Mouse (Mus musculus) myocyte (in vitro differentiated cells): ENCODE measurements around the gene Aifm1. TPM values are rescaled to one million over a fixed set of nuclear protein-coding genes. Genes with fewer than 3 reads are reported as not detected.

Experiments used
- H3K27me3 ChIP-seq: one replicate; pipeline ENCODE4 v1.6.1; 2011; ENCODE audit not compliant: control insufficient read depth, insufficient read depth, insufficient read length
- H3K36me3 ChIP-seq: one replicate; pipeline ENCODE4 v1.6.1; 2011; ENCODE audit not compliant: control insufficient read depth, insufficient read depth
- H3K4me2 ChIP-seq: one replicate; pipeline ENCODE4 v1.6.1; 2011; ENCODE audit warnings: low read depth, control low read depth
- H3K4me3 ChIP-seq: one replicate; pipeline ENCODE4 v1.5.1; 2011; ENCODE audit warnings: mild to moderate bottlenecking, control low read depth, moderate library complexity
- H3K79me2 ChIP-seq: one replicate; pipeline ENCODE4 v1.6.1; 2011; ENCODE audit not compliant: control insufficient read depth, insufficient read depth
- H3ac ChIP-seq: one replicate; pipeline ENCODE4 v1.6.1; 2011; ENCODE audit not compliant: control insufficient read depth, insufficient read length
- CEBPB ChIP-seq: IDR thresholded peaks from 2 replicates; pipeline ENCODE4 v1.6.1; 2011; ENCODE audit warnings: mild to moderate bottlenecking, moderate library complexity; ENCODE audit not compliant: poor library complexity, insufficient read depth, severe bottlenecking
- E2F4 ChIP-seq: IDR thresholded peaks from one replicate; pipeline ENCODE4 v1.6.1; 2011; ENCODE audit warnings: mild to moderate bottlenecking, control low read depth, moderate library complexity; ENCODE audit not compliant: insufficient read depth
- MAX ChIP-seq: IDR thresholded peaks from one replicate; pipeline ENCODE4 v1.6.1; 2011; ENCODE audit warnings: low read depth, mild to moderate bottlenecking, control low read depth
- MYOD1 ChIP-seq, 3 experiments: IDR thresholded peaks; one replicate each; pipeline ENCODE4 v1.6.1; 2011; ENCODE audit warnings: control low read depth in 2 of 3, low read depth in 2 of 3, mild to moderate bottlenecking in 2 of 3, moderate library complexity in 1 of 3; ENCODE audit not compliant: insufficient read length in 2 of 3, control insufficient read depth in 1 of 3
- MYOG ChIP-seq, 3 experiments: IDR thresholded peaks; one replicate each; pipeline ENCODE4 v1.6.1; 2011; ENCODE audit warnings: control low read depth in 2 of 3, low read depth in 2 of 3, mild to moderate bottlenecking in 2 of 3; ENCODE audit not compliant: insufficient read length in 2 of 3, control insufficient read depth in 1 of 3, insufficient read depth in 1 of 3
- POLR2A ChIP-seq: IDR thresholded peaks from one replicate; pipeline ENCODE4 v1.6.1; 2011; ENCODE audit warnings: low read depth, mild to moderate bottlenecking, control low read depth, moderate library complexity; ENCODE audit not compliant: insufficient read length
- POLR2AphosphoS2 ChIP-seq: IDR thresholded peaks from one replicate; pipeline ENCODE4 v1.6.1; 2011; ENCODE audit warnings: low read depth, control low read depth; ENCODE audit not compliant: insufficient read length
- REST ChIP-seq: IDR thresholded peaks from one replicate; pipeline ENCODE4 v1.6.1; 2011; ENCODE audit warnings: mild to moderate bottlenecking, control low read depth, moderate library complexity; ENCODE audit not compliant: insufficient read depth, insufficient read length
- SRF ChIP-seq: IDR thresholded peaks from one replicate; pipeline ENCODE4 v1.6.1; 2011; ENCODE audit warnings: low read depth; ENCODE audit not compliant: control insufficient read depth, insufficient read length
- TCF12 ChIP-seq: IDR thresholded peaks from one replicate; pipeline ENCODE4 v1.6.1; 2011; ENCODE audit warnings: mild to moderate bottlenecking, control low read depth; ENCODE audit not compliant: poor library complexity, insufficient read depth, severe bottlenecking
- TCF3 ChIP-seq: IDR thresholded peaks from one replicate; pipeline ENCODE4 v1.6.1; 2011; ENCODE audit warnings: low read depth, control low read depth; ENCODE audit not compliant: insufficient read length
- USF1 ChIP-seq: IDR thresholded peaks from one replicate; pipeline ENCODE4 v1.6.1; 2011; ENCODE audit warnings: low read depth, mild to moderate bottlenecking, control low read depth, moderate library complexity
- polyA plus RNA-seq: library from polyadenylated mRNA; unstranded; fragments of >200 nt; fragmentation: generic; extraction: Trizol; gene quantifications from one replicate; pipeline ENCODE4 v1.2.1, GENCODE M21; 2012; ENCODE audit warnings: missing spikeins

The Aifm1 gene
- 33.2 TPM for polyA plus RNA-seq

GRCm38 (mm10) chrX:48513166-48513807 is at the start of gene Aifm1:
Aifm1 (minus strand) TSS chrX:48513563.
- TF ChIP-seq POLR2A (peak; percentile 64), MAX (no peak), SRF (no peak), MYOD1 (IDR thresholded peaks at IDR 0.05; ENCODE audit: control insufficient read depth in 1 of 3, insufficient read length in 2 of 3, low read depth in 2 of 3) (no peak), MYOG (IDR thresholded peaks at IDR 0.05; ENCODE audit: control insufficient read depth in 1 of 3, insufficient read depth in 1 of 3, insufficient read length in 2 of 3, low read depth in 2 of 3) (peak in 1 of 3 experiments; percentile 13), POLR2AphosphoS2 (peak; percentile 80), E2F4 (no peak), REST (no peak), TCF12 (no peak), CEBPB (no peak), USF1 (no peak), TCF3 (no peak)
- Histone ChIP-seq H3K36me3 (no peaks in the 10 kb centered on the region), H3K4me2 (peak within 1 kb of the TSS; percentile 77), H3K4me3 (peak within 1 kb of the TSS; percentile 60), H3ac (no peak within 1 kb of the TSS), H3K27me3 (no peaks in the 10 kb centered on the region), H3K79me2 (peaks cover 20% of the 10 kb centered on the region)

GRCm38 (mm10) chrX:48532175-48532574 is 18.8 kb upstream of the Aifm1 start:
- H3K4me2 ChIP-seq = no peak overlapping the region
- no peaks in the 10 kb centered on the region for H3K79me2 ChIP-seq
- H3K36me3 ChIP-seq = no peaks in the 10 kb centered on the region
- no peak for TF ChIP-seq MYOD1 (IDR thresholded peaks at IDR 0.05; ENCODE audit: control insufficient read depth in 1 of 3, insufficient read length in 2 of 3, low read depth in 2 of 3)
- TF ChIP-seq POLR2A = no peak
- TF ChIP-seq TCF3 = no peak
- TF ChIP-seq SRF = no peak
- no peak for TF ChIP-seq REST
- TF ChIP-seq E2F4 = no peak
- no peak for TF ChIP-seq MAX
- TF ChIP-seq USF1 = no peak
- H3K4me3 ChIP-seq = no peak overlapping the region
- H3ac ChIP-seq = no peak overlapping the region
- no peaks in the 10 kb centered on the region for H3K27me3 ChIP-seq

DNA sequence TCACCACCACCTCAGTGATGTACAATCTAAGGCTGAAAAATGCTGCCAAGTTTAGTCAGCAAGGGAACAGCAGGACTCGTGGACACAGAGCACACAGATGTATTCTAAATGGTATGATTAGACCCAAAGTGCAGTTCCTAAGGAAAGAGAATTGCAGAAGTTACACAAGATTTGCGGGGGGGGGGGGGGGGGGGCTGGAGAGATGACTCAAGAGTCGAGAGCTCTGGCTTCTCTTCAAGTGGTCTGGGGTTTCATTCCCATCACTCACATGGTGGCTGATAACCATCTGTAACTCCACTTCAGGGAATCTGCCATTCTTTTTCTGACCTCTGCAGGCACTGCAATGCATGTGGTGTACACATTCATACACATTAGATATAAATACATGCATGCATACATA is 13.1 kb upstream of the Aifm1 start:
- Histone ChIP-seq H3K36me3 (no peaks in the 10 kb centered on the region), H3ac (no peak overlapping the region), H3K4me3 (no peak overlapping the region), H3K27me3 (no peaks in the 10 kb centered on the region), H3K79me2 (no peaks in the 10 kb centered on the region), H3K4me2 (no peak overlapping the region)
- no peak for TF ChIP-seq MYOG (IDR thresholded peaks at IDR 0.05; ENCODE audit: control insufficient read depth in 1 of 3, insufficient read depth in 1 of 3, insufficient read length in 2 of 3, low read depth in 2 of 3)
- no peak for TF ChIP-seq MYOD1 (IDR thresholded peaks at IDR 0.05; ENCODE audit: control insufficient read depth in 1 of 3, insufficient read length in 2 of 3, low read depth in 2 of 3)
- no peak for TF ChIP-seq E2F4
- no peak for TF ChIP-seq REST
- no peak for TF ChIP-seq TCF3
- TF ChIP-seq MAX = no peak
- no peak for TF ChIP-seq CEBPB
- no peak for TF ChIP-seq TCF12
- TF ChIP-seq POLR2A = no peak
- TF ChIP-seq SRF = no peak
- TF ChIP-seq POLR2AphosphoS2 = no peak
- TF ChIP-seq USF1 = no peak

DNA sequence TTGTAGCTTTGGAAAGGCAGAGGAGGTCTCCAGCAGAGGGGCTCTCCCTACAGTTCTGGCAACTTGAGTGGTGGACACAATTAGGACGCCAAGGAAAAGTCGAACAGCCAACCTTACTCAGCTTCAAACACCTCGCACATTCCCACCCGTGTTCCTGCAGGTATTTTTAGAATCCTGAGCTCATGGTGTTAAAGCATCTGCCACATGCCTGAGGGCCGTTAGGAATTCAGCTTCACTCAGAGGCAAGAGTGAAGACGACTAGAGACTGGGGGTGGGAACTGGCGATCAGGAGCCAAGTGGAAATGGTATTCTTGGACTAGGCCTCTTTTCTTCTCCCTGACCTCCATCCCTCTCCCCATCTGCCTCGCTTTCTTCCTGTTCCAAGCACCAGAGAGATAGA is 12.5 kb upstream of the Aifm1 start:
- Histone ChIP-seq H3K4me2 (no peak overlapping the region), H3K4me3 (no peak overlapping the region), H3K27me3 (no peaks in the 10 kb centered on the region), H3ac (no peak overlapping the region), H3K36me3 (no peaks in the 10 kb centered on the region), H3K79me2 (no peaks in the 10 kb centered on the region)
- TF ChIP-seq MYOD1 (IDR thresholded peaks at IDR 0.05; ENCODE audit: control insufficient read depth in 1 of 3, insufficient read length in 2 of 3, low read depth in 2 of 3) = no peak
- TF ChIP-seq CEBPB = no peak
- no peak for TF ChIP-seq E2F4
- TF ChIP-seq MAX = no peak

GRCm38 (mm10) chrX:48525332-48525731 is 12.0 kb upstream of the Aifm1 start:
- no peak for TF ChIP-seq MYOD1 (IDR thresholded peaks at IDR 0.05; ENCODE audit: control insufficient read depth in 1 of 3, insufficient read length in 2 of 3, low read depth in 2 of 3)
- no peak for TF ChIP-seq MAX
- no peak for TF ChIP-seq SRF
- TF ChIP-seq MYOG (IDR thresholded peaks at IDR 0.05; ENCODE audit: control insufficient read depth in 1 of 3, insufficient read depth in 1 of 3, insufficient read length in 2 of 3, low read depth in 2 of 3) = no peak
- TF ChIP-seq TCF12 = no peak
- TF ChIP-seq USF1 = no peak
- no peak for TF ChIP-seq TCF3
- TF ChIP-seq REST = no peak
- TF ChIP-seq POLR2AphosphoS2 = no peak
- TF ChIP-seq E2F4 = no peak
- no peak for TF ChIP-seq POLR2A
- no peak for TF ChIP-seq CEBPB
- H3K36me3 ChIP-seq = no peaks in the 10 kb centered on the region
- no peaks in the 10 kb centered on the region for H3K27me3 ChIP-seq
- no peak overlapping the region for H3K4me3 ChIP-seq
- no peak overlapping the region for H3K4me2 ChIP-seq
- H3ac ChIP-seq = no peak overlapping the region
- H3K79me2 ChIP-seq = no peaks in the 10 kb centered on the region
